Mouse (Mus musculus) embryo, embryonic 9.5 days (tissue): Measurements from ENCODE around the gene Adarb1.

Source experiments
- DNase-seq: peaks from one replicate; pipeline ENCODE4 v3.0.0-alpha.2; 2017; ENCODE audit errors: extremely low spot score

The Adarb1 gene

GRCm38 (mm10) chr10:77435343-77435742 is 17.3 kb upstream of the Adarb1 start:
- DNase-seq = no peak

- no peak for DNase-seq
Measured at GRCm38 (mm10) chr10:77434457-77435151, 16.5 kb upstream of the Adarb1 start.

DNA sequence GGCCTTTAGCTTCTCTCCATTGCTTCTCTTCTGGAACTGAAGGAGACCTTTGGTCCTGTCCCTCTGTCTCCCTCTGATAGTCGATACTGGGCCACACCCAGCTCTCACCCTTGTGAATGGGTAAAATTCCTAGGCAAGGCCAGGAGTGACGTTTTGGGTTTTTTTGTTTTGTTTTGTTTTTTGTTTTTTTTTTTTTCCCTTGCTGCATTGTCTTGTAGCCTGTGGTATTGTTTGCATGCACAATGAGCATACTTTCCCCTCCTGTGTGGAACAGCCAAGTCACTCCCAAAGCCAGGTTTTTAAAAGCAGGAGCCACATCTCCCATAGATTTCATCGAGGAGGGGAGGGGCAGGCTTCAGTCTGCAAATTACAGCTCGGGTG is 16.0 kb upstream of the Adarb1 start:
- DNase-seq = no peak

- DNase-seq = no peak
Measured at GRCm38 (mm10) chr10:77430771-77431170, 12.7 kb upstream of the Adarb1 start.

GRCm38 (mm10) chr10:77429921-77430320 is 11.9 kb upstream of the Adarb1 start:
- no peak for DNase-seq

- no peak for DNase-seq
Measured at GRCm38 (mm10) chr10:77427610-77428009, 9.5 kb upstream of the Adarb1 start.

- no peak for DNase-seq
Measured at GRCm38 (mm10) chr10:77420190-77420589, 2.1 kb upstream of the Adarb1 start.

DNA sequence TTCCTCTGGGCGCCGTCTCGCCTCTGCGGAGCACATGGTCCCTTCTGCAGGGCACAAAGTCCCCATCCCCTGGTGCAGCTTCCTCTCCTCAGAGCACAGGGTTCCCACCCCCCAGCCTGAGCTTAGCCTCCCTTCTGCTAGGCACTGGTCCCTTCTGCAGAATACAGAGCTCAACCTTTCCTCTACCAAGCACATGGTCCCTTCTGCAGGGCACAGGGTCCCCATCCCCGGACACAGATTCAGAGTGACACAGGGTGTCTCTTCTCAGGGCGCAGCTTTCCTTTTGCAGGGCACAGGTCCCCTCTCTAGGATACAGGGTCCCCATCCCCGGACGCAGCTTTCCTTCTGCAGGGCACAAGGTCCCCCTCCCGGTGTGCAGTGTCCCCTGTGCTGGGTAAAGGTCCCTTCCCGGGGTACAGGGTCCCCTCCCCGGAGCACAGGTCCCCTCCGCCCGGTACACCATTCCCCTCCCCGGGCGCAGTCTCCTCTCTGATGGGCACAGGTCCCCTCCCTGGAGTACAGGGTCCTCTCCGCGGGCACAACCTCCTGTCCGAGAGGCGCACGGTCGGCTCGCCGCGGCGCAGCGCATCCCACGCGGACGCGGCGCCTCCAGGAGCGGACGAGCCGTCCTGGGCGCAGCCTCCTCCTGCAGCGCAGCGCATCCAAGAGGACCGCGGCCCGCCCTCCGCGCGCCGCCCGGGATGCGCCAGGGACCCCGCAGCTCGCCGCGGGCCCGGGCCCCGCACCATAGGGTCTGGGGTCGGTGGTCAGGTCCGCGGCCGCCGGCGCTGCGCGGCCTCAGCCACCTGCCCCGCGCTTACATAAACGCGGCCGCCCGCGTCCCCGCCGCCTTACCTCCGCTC is 599 bp downstream of the Adarb1 start:
- DNase-seq = peak; percentile 28

- peak; percentile 37 for DNase-seq
Measured at GRCm38 (mm10) chr10:77416666-77417239, 1.3 kb downstream of the Adarb1 start.

DNA sequence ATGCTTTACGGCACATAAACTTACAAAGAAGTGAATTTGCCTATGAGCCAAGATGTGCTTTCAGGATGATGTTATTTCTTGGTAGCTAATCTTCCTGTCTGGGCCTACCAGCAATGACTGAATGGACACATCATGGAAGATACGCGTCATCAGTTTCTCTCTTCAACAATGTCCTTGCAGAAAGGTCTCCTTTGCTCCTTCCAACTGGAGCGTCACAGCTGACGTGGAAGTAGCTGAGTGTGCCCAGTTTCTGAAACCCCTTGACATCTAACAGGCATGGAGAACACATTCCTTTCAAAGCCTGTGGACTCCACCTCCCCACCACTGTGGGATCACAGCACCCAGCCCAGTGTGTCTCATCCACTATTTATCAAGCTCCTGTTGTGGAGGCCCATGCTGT is 2.2 kb downstream of the Adarb1 start:
- no peak for DNase-seq

- no peak for DNase-seq
Measured at GRCm38 (mm10) chr10:77413791-77414190, 4.3 kb downstream of the Adarb1 start.

DNA sequence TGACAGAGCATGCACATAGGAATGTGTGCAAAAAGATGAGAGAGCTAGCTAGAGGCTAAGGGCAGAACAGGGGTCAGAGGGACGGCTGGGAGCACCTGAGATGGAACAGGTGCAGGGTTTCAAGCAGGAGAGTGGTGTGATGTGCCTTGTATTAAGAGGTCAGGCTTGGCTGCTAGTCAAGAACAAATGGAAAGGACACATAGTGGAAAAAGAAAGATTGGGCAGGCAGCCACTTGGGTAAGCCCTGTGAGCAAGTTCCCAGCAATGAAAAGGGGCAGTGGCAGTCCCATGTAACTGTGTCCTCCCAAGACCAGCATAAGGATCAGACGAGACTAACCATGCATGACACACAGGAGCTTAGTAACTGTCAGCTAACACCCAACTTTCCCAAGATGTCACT is 8.9 kb downstream of the Adarb1 start:
- DNase-seq = no peak

GRCm38 (mm10) chr10:77408241-77408640 is 9.8 kb downstream of the Adarb1 start:
- no peak for DNase-seq

DNA sequence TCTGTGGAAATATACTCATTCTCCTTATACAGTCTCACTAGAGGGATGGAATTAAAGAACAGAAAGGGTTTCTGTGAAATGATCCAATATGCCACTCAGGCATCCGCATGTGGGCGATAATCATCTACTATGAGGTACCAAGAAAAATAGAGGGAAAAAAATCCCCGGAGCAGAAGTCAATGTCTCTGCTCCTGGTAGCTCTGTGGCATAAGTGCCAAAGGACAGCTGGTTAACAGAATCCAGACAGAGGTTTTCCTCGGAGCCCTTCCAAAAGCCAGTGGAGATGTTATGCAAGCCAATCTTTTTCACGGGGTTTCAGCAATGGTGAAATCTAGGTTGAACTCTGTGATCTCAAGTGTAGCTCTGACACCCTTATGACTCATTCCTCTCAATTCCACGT is 11.6 kb downstream of the Adarb1 start:
- DNase-seq = no peak

- no peak for DNase-seq
Measured at GRCm38 (mm10) chr10:77402463-77402862, 15.6 kb downstream of the Adarb1 start.

- DNase-seq = no peak
Measured at GRCm38 (mm10) chr10:77401039-77401438, 17.0 kb downstream of the Adarb1 start.

DNA sequence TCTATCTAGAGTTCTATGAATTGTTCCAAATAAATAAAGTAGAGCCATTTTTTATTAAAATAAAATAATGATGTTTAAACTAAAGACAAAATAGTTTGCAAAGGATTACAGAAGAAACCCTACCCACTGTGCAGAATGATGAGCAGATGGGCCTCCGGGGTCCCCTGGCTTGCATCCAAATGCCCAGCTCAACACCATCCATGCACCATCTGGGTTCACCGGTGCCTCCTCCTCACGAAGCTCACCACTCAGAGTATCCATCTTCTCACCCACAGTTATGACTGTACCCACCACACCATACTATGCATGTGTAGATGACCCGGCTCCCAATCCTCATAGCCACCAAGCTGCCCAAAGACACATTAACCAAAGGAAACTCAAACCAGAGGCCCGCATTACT is 18.1 kb downstream of the Adarb1 start:
- no peak for DNase-seq

DNA sequence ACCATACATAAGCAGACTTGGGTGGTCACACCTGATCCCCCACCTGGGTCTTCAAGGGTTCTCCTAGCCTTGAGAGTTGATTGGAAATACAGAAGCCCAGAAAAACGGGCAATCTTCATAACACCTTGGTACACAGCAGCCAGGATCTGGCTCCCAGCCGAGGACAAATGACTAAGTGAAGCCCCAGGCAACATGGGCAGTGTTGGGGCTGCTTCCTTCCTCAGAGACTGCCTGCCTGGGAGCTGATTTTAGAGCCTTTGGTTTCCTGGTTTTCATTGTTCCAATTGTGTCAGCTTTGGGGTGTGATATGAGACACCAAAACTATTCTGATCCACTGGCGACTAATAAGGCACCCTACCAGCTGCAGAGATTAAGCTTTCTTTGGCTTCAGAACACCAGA is 20.0 kb downstream of the Adarb1 start:
- no peak for DNase-seq

GRCm38 (mm10) chr10:77397056-77397642 is 20.9 kb downstream of the Adarb1 start:
- no peak for DNase-seq

DNA sequence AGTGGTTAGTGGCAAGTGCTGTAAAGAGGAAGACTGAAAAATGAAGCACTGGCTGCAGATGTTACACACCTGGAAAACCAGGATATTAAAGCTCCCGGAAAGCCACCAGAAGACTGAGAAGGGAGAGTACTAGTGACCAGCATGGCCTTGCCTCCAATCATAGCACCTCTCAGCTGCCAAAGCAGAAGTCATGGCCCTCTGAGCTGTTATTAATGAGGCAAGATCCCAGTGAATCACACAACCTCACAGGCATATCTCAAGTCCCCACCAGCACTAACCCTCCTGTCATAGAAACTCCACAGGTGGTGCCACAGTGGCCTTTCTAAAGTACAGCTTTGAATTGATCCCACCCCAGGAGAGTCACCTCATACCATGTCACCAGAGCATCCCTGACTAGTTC is 22.1 kb downstream of the Adarb1 start:
- DNase-seq = no peak

GRCm38 (mm10) chr10:77391072-77391471 is 27.0 kb downstream of the Adarb1 start:
- no peak for DNase-seq

DNA sequence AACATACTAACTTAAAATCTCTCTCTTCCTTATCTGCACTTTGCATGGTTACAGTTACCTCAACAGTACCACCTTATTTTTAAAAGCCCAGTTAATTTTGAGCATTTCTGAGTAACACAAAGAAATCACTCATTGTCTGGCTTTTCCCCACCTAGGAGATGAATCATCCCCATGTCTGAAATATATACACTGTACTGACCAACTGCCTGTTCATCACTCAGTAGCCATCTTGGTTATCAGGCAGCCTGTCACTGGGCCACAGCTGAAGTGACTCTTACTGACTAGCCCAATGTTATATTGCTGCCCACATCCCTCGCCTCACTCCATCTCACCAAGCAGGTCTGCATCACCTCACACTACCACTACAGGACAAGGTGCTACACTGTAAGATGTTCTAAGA is 30.5 kb downstream of the Adarb1 start:
- no peak for DNase-seq

DNA sequence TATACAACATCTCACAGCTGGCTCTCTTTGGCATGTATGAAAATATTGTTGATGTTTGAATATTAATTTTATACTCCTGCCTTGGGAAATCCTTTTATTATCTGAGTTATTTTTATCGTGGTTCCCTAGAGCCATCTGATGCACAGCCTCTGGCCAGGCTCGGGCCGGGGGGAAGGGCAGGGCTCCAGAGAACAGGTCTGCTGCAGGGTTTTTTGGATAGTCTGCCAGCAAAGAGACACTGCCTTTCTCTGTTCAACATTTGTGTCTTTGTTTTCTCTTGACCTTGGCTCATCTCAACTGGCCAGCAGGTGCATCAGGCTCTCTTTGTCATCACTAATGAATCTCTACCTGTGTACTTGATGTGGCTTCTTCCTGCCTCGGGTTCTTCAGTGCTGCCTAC is 32.3 kb downstream of the Adarb1 start:
- DNase-seq = no peak
